ENCODE assay signal across 15 mouse cellular contexts in the genomic region with DNA sequence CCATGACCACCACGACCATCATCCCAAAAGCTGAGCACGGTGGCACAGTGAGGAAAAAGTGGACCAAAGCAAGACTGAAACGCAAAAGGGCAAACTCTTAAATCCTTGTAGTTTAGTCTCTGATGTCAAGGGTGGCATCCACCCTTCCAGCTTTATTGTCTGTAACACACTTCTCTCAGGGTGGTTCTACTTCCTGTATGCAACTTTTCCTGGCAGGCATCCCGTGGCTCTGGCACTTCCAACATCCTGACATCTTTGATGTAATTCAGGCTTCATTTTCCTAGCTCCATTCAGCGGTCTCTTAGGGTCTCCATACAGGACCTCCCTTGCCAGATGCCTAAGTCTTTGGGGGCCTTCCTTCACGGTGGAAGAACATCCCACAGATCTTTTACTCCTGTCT.
DNase-seq lines count a peak whose midpoint lies in the region; ATAC-seq and TF ChIP-seq lines count a peak whose summit lies in the region.
"Had no signal": no experiment of that assay in that cellular context is flagged by ENCODE, and none has a peak within 500 bp of the region (broad histone marks: within the 10 kb centered on the region; RNA-seq: fewer than 3 reads in every experiment).

No protein-coding gene starts in this region.

- H3K27me3 ChIP-seq in heart, adult 2 months (ENCODE audit: control insufficient read depth, insufficient read depth, low read length), result no peaks in the 10 kb centered on the region
- no peaks in the 10 kb centered on the region for H3K27me3 ChIP-seq in heart, embryonic 12.5 days (replicated peaks)

- WGBS in heart, adult 2 months, result 54% methylated on average over 6 of the region's 6 CpGs
- 71% methylated on average over 6 of the region's 6 CpGs for WGBS in heart, embryonic 12.5 days

- H3K4me2 ChIP-seq in heart, embryonic 12.5 days, result no peak overlapping the region

- intact Hi-C loops in heart, adult 2 months (cut with DNase I), result loop anchor here (2.0 to 10.0 kb wide), 2 partner anchors 33 to 267 kb away; partner anchors contain the start of gene Klhl25

- peak; percentile 41 to 50 for DNase-seq in kidney, postnatal 25 days
- no peak for DNase-seq in kidney, adult 9 months
- DNase-seq in heart, adult 2 months, result peak in 1 of 2 experiments; percentile 56
- peak; percentile 80 for DNase-seq in lung, postnatal 10 days
- no peak for DNase-seq in right cerebral cortex, adult 2 months (ENCODE audit: low spot score in 2 of 2)
- DNase-seq in neural tube, embryonic 10.5 days (ENCODE audit: extremely low spot score, low spot score), result no peak
- DNase-seq: cerebellum, adult 11 months; cerebellum, postnatal 25 days; liver; liver, postnatal 0 days; thymus, postnatal 14 days had no signal

- TF ChIP-seq CTCF in heart, adult 2 months (IDR thresholded peaks at IDR 0.05), result no peak

- H3K36me3 ChIP-seq in heart, adult 2 months (ENCODE audit: control insufficient read depth, insufficient read depth, low read length), result peaks cover 20% of the 10 kb centered on the region
- peaks cover 19% of the 10 kb centered on the region for H3K36me3 ChIP-seq in heart, embryonic 12.5 days

- H3K9me3 ChIP-seq in heart, embryonic 12.5 days (replicated peaks), result no peaks in the 10 kb centered on the region

- 0 out of 2 replicates have a peak, but pooled peaks cover 1% of the 10 kb centered on the region for H3K79me2 ChIP-seq in heart, adult 2 months (replicated peaks; ENCODE audit: control insufficient read depth, insufficient read depth, low read length)

- 0 out of 2 replicates have a peak, but pooled peaks have one; percentile 54 for ATAC-seq in heart, embryonic 12.5 days (ENCODE audit: insufficient number of reproducible peaks, low FRiP score)
- ATAC-seq: inflammation-experienced regulatory T-cells, adult 6 months; liver, postnatal 0 days; midbrain, embryonic 16.5 days had no signal

- peaks cover 19% of the 10 kb centered on the region for H3K4me1 ChIP-seq in heart, adult 2 months (ENCODE audit: control insufficient read depth, insufficient read depth, low read length)
- peaks cover 43% of the 10 kb centered on the region for H3K4me1 ChIP-seq in heart, embryonic 12.5 days (replicated peaks)

- TF ChIP-seq EP300 in heart, adult 2 months (IDR thresholded peaks at IDR 0.05; ENCODE audit: insufficient read depth, low read depth, low read length), result no peak

- no peak overlapping the region for H3K9ac ChIP-seq in heart, adult 2 months (ENCODE audit: low read depth, low read length)
- H3K9ac ChIP-seq in heart, embryonic 12.5 days, result no peak overlapping the region
- H3K9ac ChIP-seq: liver, postnatal 0 days had no signal

- no peak for TF ChIP-seq POLR2A in heart, adult 2 months (IDR thresholded peaks at IDR 0.05; ENCODE audit: insufficient read depth, low read depth, low read length)

- peak overlapping the region; percentile 87 for H3K27ac ChIP-seq in heart, adult 2 months
- H3K27ac ChIP-seq in heart, embryonic 12.5 days (ENCODE audit: poor library complexity, severe bottlenecking), result peak overlapping the region; percentile 52
- H3K27ac ChIP-seq: kidney, postnatal 0 days had no signal

- no peak overlapping the region for H3K4me3 ChIP-seq in heart, adult 2 months
- H3K4me3 ChIP-seq in heart, embryonic 12.5 days, result no peak overlapping the region

Comparison
In these comparisons a context has a peak if more than half of its experiments do, and no peak if none do; other contexts are left out.
1. DNase-seq: peak in kidney, postnatal 25 days (2 of 2) and lung, postnatal 10 days (single experiment); none in kidney, adult 9 months (single experiment), right cerebral cortex, adult 2 months (0 of 2) and neural tube, embryonic 10.5 days (single experiment).